Mouse (Mus musculus) heart, adult 18-20 months (tissue): Measurements from ENCODE around the gene Mapt. TPM values are rescaled to one million over a fixed set of nuclear protein-coding genes. Genes with fewer than 3 reads are reported as not detected.
A peak's percentile ranks its signal among the peaks of the same experiment; 100 is the strongest.

Source experiments
- DNase-seq, 2 experiments: peaks; one replicate each; pipeline ENCODE4 v3.0.0; 2021 to 2022; ENCODE audit warnings: mixed read lengths in 1 of 2
- total RNA-seq, 2 experiments: library from RNA; stranded (reverse); gene quantifications; 2 replicates each; pipeline ENCODE4 v1.2.3; 2021

Mapt gene
- total RNA-seq, 2 experiments from 2014 or later, result 75.4 to 90.8 TPM

DNA sequence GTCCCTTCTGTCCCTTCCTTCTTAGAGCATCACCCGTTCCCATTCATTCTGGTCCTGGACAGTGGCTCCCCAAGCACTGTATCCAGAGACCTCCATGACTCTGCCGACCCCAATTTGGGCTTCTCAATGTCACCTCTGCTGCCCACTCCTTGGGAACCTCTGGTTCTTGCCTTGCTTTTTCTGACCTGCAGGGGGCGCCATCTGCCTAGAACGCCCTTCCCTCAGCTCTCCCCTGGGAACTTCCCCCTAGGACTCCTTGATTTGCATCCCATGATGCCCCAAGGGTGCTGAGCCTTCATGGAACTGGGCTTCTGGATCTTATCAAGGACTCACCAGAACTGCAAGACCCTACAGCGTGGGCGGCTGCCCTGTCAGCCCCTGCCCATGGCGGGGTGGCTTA is 80.5 kb downstream of the Mapt start:
- no peak for DNase-seq

DNA sequence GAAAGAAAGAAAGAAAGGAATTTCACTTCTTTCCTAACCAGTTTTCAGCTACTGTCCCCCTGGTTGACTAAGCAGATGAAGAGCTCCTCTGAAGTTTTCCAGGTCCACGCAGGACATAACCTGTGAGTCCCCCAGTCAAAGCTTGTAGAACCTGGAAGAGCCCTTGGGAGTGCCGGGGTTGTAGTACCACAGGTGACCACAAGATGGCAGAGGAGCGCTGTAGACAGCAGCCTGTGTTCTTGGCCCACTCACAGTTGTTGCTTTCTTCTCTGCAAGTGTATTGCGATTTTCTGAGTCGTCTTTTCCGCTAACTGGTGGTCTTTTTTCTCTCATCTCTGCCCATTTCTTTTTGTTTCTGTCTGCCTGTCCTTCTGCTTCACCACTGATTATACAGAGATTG is 84.5 kb downstream of the Mapt start:
- peak; percentile 74 to 91 for DNase-seq

DNA sequence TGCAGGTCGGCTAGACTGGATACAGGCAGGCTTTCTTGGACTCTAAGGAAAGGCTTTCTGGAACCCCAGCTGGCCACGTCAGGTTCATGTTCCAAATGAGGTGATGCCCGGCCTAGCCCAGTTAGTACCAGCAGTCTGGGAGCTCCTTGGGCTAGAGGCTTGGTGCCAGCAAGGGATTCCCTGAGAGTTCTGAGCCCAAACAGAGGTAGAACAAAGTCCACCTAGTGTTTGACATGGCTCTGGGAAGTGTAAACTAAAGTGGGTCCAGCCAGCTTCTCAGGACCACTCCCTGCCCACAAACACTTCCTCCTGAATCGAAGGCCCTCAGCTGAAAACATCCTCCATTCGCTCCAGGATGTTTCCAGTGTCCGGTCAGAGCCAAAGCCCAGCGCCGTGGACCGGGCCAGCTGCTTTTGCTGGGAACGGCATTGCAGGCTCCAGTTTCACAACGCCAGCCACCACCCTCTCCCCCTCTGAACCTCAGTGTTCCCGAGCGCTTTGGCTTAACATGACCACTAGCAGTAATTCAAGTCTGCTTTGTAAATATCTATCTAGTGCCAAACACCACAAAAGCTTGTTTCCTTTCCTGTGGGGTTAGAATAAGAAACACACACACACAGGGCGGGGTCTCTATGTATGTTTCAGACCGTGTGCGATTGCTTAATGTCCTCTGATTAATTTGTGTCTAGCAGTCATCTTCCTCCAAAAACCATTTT is 85.7 kb downstream of the Mapt start:
- peak; percentile 70 to 78 for DNase-seq

DNA sequence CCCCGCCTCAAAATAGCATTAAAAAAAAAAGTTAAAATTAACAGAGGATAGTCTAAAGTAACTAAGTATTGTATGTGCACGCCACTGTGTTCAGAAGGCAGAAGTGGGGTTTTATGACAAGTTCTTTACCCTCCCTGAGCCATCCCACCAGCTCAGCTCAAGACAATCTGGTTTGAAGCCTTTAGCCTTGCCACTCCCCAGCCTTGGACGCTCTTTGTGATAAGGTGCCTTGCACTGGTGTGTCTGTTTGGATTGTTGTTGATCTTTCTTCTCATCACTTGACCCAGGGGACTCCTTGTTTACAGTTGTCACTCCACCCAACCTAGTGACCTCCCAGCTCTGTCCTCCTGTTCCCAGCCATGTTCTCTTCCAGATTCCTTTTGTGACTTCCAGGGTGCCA is 86.4 kb downstream of the Mapt start:
- DNase-seq, result no peak

DNA sequence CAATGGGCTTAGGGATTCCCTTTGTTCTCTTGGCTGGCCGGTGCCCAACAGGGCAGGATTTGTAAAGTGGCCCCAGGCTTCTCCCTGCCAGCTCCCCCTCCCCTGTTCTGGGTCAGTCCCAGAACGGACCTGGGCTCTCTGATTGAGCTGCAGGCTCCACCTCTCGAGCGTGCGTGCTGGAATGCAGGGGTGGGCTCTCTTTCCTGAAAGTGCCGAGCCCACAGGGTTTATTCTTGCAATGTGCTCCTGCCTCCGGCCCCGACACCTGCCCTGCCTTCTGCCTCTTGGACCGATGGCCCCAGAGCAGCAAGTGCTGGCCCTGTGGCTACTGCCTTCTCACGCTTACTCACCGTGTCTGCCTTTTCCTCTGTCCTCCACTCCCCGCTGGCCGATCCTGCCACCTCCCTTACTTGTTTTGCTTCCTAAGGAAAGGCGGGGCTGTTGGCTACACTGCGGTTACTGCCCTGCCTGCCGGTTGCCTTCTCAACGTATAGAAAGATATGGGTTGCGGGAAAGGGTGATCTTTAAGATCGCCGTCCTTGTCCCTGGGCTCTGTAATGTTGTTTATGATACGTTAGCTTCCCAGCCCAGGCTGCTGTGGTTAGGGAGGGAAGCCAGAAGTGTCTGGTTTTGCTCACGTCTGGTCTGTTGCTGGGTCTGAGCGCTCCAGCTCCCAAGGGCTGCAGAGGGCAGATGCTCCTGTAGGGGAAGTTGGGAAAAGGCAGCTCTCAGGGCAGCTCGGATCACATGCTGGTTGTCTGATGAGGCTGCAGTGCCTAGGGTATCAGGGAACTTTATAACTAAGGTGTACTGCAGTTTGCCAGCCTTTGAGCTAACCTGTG is 88.0 kb downstream of the Mapt start:
- DNase-seq, result peak; percentile 47 to 62

DNA sequence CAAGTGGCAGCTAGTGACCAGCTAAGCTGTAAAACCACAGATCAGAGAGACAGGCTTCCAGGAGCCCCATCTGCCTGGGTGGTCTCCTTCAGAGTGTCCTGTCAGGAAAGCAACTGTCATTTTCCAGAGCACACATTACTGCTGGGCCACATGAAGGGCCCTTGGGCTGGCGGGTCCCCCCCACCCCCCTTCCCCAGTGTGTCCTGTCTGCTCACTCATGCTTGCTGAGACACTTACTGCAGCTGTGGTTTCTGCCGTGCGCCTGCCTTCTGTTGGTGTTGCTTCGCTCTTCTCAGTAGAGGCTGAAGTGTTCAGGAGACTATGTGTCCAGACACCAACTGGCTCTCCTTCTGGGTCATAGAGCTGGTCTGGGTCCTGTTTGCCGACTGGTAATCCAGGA is 89.3 kb downstream of the Mapt start:
- no peak for DNase-seq

DNA sequence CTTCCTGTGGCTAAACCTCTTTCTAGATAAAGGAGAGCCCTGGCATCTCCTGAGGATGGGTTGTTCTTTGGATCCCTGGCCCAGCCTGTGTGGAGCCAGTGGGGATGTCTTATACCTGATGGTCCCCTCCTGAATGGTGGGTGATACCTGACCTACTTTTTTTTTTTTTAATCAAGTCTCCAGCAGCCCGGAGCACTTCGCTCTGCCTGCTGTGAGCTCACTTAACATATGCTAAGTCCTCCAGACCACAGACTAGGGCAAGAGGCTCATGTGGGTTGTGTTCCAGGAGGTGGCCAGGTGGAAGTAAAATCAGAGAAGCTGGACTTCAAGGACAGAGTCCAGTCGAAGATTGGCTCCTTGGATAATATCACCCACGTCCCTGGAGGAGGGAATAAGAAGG is 91.0 kb downstream of the Mapt start:
- no peak for DNase-seq

DNA sequence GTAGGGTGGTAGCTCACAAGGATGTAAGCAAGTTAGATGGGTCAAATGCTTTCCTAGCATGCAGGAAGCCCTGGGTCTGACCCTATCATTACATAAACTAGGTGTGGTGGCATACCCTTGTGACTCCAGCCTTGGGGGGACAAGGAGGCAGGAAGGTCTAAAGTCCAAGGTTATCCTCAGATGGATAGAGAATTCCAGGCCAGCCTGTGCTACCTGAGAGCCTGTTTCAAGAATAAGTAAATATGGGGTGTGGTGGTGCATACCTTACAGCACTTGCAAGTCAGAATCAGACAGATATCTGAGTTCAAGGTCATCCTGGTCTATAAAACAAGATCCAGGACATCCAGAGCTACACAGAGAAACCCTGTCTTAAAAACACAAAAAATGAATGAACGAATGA is 96.3 kb downstream of the Mapt start:
- no peak for DNase-seq

DNA sequence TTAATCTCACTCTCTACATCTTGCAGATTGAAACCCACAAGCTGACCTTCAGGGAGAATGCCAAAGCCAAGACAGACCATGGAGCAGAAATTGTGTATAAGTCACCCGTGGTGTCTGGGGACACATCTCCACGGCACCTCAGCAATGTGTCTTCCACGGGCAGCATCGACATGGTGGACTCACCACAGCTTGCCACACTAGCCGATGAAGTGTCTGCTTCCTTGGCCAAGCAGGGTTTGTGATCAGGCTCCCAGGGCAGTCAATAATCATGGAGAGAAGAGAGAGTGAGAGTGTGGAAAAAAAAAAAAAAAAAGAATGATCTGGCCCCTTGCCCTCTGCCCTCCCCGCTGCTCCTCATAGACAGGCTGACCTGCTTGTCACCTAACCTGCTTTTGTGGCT is 96.8 kb downstream of the Mapt start:
- DNase-seq, result no peak

DNA sequence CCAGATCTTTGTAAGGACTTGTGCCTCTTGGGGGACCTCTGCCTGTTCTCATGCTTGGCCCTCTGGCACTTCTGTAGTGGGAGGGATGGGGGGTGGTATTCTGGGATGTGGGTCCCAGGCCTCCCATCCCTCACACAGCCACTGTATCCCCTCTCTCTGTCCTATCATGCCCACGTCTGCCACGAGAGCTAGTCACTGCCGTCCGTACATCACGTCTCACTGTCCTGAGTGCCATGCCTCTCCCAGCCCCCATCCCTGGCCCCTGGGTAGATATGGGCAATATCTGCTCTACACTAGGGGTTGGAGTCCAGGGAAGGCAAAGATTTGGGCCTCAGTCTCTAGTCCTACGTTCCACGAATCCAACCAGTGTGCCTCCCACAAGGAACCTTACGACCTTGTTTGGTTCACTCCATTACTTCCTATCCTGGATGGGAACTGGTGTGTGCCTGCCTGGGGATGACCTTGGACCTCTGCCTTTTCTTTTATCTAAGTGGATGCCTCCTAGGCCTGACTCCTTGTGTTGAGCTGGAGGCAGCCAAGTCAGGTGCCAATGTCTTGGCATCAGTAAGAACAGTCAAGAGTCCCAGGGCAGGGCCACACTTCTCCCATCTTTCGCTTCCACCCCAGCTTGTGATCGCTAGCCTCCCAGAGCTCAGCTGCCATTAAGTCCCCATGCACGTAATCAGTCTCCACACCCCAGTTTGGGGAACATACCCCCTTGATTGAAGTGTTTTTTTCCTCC is 98.2 kb downstream of the Mapt start:
- no peak for DNase-seq

DNA sequence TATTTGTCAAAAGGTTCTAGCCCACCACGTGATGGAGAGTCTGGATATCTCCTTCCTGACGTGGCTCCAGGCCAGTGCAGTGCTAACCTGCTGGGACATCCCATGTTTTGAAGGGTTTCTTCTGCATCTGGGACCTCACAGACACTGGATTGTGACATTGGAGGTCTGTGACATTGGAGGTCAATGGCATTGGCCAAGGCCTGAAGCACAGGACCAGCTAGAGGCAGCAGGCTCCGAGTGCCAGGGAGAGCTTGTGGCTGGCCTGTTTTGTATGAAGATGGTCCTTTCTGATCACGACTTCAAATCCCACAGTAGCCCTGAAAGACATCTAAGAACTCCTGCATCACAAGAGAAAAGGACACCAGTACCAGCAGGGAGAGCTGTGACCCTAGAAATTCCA is 99.0 kb downstream of the Mapt start:
- DNase-seq, result no peak

DNA sequence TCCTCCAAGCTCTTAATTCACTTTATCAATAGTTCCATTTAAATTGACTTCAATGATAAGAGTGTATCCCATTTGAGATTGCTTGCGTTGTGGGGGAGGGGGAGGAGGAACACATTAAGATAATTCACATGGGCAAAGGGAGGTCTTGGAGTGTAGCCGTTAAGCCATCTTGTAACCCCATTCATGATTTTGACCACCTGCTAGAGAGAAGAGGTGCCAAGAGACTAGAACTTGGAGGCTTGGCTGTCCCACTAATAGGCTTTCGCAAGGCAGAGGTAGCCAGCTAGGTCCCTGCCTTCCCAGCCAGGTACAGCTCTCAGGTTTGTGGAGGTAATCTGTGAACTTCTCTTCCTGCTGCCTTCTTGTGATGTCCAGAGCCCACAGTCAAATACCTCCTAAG is 100.0 kb downstream of the Mapt start:
- DNase-seq, result no peak

DNA sequence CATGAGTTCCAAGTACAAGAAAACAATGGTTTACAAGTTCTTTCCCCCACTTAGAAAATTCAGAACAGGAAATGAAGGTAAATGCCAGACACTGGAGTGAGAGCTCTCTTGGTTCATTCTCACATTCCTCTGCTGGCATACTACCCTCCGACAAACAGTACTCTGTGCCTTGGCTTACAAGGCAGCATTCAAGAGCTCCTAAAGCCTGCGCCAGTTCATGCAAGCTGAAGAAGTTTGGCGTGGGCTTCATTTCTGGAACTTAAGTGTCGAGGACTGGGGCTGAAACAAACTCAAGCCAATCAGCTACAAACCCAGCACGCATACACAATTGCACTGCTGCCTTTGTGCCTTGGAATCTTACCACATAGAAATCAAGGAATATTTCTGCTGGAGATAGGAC is 100.9 kb downstream of the Mapt start:
- DNase-seq, result no peak

DNA sequence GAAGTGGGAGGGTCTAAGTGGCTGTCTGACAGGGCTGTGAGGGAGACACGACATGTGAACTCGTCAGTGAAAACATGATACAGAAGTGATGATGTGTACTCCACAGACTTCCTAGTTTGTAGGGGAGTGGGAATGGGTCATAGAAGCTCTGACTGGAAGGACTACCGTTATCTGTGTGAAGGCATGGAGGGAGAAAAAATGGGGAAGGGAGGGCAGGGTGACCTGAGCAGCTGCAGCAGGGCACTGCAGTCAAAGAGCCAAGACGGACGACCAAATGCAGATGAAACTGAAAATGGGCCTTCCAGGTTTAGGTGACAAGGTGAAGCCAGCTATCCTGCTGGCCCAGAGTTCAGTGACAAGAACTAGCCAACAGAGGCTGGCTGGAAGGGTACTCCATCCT is 102.9 kb downstream of the Mapt start:
- DNase-seq, result no peak

DNA sequence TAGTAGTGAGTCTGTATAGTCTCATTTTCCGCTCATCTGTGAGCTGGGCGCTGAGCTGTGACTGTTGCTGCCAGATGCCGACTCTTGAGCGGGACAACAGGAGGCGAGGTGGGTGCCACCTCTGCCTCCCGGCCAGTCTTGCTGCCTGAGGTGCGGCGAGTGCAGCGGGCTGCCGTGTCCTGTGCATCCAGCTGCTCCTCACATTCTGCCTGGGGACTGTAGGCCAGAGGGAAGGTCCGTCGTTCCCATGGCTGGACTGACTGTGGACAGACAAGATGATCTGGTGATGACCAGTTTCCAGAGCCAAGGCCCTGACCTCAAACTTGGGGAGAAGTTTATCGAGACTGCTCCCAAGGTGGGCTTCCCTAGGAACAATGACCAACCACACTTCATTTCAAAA is 103.8 kb downstream of the Mapt start:
- no peak for DNase-seq

DNA sequence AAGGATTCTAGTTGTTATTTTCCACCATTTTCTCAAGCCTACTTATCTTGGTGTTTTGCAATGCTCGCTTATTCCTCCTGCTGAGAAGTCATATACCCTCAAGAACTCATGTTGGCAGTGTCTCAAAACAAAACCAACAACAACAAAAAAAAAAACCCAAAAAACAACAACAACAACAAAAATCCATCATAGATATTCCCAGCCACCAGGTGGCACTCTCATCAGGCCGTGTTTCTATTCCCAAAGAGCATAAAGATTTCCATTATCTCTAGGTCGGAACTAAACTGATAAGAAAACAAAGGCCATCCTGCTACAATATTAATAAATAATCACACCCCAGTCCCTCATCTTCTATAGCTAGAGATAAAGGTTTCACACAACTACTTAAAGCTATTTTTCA is 115.7 kb downstream of the Mapt start:
- peak; percentile 13 to 56 for DNase-seq

DNA sequence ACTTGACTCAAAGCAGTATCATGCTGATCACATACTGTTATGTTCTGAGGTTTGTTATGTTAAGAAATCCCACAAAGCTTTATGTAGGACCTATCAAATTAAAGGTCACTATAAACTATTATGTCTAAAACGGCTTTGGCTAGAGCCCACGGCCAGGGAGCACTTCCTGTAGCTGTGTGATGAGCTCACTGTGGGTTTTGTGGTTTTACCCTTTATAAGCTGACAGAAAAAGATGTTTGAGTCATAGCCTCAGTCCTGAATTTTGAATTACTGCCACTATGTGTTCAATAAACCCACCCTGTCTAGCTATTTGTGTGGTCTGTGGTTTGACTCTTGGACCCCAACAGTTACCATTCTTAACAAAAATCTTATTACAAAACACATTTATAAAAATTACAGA is 130.6 kb downstream of the Mapt start:
- DNase-seq, result no peak

DNA sequence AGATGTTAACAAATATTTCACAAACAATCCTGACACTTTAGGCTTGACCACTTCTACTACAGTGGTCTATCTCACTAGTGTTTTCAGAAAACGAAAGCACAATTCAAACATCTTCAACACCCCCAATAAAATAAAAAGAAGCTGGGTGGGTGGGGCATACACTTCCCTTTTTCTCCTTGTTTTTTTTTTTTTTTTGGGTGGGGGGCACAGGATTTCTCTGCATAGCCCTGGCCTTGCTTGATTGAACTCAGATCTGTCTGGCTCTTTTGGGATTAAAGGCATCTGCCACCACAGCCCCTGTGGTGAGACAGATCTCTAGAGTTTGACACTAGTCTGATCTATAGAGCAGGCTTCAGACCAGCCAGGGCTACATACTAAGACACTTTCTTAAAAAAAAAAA is 131.5 kb downstream of the Mapt start:
- no peak for DNase-seq

DNA sequence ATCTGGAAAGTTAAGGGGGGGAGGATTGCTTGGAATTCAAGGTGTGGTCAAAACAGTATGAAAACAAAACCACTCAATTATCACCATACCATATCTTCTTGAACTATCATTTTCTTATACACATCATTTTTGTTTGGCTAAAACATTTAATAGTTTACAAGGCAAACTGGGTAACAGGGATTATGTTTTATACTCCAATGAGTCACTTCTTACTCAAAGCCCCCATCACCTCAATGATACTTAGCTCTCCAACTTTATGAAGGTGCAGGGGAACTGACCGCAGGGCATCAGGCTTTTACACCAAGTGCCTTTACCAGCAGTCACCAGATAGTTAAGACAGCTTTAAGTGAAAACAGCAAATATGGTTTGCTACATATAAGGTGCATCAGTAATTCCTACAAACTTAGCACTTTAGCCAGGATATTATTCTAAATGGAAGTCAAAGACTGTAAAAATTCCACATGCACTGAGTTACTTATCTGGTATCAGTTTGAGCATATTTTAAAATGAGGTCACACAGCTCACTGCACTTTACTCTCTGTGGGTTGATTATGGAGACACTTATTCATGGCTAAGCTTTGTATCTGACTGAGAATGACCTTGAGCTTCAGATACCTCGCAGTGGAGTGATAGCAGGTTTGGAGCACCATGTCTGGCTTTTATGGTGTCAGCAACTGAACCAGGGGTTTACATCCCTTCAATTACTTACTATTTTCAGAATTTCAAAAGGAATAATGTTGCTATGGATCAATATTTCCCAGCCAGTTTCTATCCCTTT is 132.8 kb downstream of the Mapt start:
- DNase-seq, result no peak

DNA sequence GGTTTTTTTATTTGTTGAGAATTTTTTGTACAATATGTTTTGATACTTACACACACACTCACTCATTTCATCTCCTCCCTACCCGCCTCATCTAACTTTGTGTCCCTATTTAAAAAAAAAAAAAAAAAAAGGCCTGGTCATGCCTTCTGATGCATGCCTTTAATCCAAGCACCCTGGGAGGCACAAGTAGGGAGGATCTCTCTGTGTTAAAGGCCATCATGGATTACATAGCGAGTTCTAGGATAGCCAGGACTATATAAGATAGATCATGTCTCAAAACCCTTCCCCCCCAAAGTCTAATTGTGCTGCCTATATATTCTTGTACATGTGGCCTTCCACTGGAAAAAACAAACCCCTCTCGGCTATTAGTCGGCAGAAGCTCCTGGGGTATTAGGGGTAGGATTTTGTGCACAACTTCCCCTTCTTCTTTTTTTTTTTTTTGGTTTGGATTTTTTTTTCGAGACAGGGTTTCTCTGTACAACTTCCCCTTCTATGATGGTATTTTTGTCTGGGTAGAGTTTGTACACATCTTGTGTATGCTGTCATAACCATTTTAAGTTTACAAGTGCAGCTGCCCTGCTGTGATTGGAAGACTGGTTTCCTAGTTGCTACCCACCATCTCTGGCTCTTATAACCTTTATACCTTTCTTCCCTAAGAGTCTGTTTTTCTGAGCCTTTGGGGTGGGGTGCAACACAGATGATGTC is 136.4 kb downstream of the Mapt start:
- no peak for DNase-seq

DNA sequence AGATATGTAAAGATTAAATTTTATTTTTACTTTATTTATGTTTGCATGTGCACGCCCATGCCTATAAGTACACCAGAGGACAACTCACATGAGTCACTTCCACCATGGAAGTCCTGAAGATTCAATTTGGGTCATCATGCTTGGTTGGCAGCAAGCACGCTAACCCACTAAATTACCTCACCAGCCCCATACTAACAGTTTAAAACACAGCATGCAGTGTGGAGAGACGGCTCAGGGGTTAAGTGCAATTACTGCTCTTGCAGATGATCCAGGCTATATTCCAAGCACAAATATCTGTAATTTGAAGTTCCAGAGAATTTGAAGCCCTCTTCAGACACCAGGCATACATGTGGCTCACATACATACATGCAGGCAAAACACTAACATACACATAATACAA is 145.1 kb downstream of the Mapt start:
- DNase-seq, result no peak

DNA sequence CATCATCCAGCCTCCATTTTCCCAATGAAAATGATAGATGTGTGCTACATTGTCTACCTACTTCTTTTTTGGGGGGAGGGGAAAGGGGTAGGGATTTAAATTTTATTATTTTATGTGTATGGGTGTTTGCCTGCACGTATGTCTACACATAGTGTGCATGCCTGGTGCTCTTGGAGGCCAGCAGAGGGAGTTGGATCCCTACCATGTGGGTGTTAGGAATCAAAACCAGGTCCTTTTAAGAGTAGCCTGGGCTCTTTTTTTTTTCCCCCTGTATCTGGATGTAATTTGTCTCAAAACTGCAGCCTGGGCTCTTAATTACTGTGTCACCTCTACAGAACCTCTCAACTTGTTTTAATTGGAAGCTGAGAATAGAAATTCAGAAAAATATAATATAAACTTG is 148.4 kb downstream of the Mapt start:
- peak in 1 of 2 experiments; percentile 23 for DNase-seq
